Mouse (Mus musculus) MEL (cell line): Measurements from ENCODE around the gene Slc2a1.

Source experiments
- CTCF ChIP-seq, 3 experiments: IDR thresholded peaks in 2 of 3; conservative IDR thresholded peaks in 1 of 3; 2 replicates each; pipeline ENCODE4 v1.5.1; 2011 to 2012; ENCODE audit warnings: low read length in 3 of 3, low read depth in 2 of 3, mild to moderate bottlenecking in 2 of 3, improper control_type of control experiment in 1 of 3, inconsistent platforms in 1 of 3, mixed read lengths in 1 of 3, moderate library complexity in 1 of 3; ENCODE audit not compliant: control insufficient read depth in 1 of 3, insufficient read depth in 1 of 3, poor library complexity in 1 of 3, severe bottlenecking in 1 of 3
- EP300 ChIP-seq, 2 experiments: IDR thresholded peaks; 2 replicates each; pipeline ENCODE4 v1.6.1; 2011; ENCODE audit warnings: improper control_type of control experiment in 2 of 2, low read length in 2 of 2, low read depth in 1 of 2, mild to moderate bottlenecking in 1 of 2
- GABPA ChIP-seq: IDR thresholded peaks from 2 replicates; pipeline ENCODE4 v1.6.1; 2012; ENCODE audit warnings: low read depth, mild to moderate bottlenecking, inconsistent platforms, low read length, improper control_type of control experiment, moderate library complexity
- HCFC1 ChIP-seq: IDR thresholded peaks from 2 replicates; pipeline ENCODE4 v1.6.1; 2012; ENCODE audit warnings: low read depth, mild to moderate bottlenecking, inconsistent platforms, low read length, improper control_type of control experiment, moderate library complexity
- MAZ ChIP-seq: IDR thresholded peaks from 2 replicates; pipeline ENCODE4 v1.6.1; 2012; ENCODE audit warnings: low read depth, mild to moderate bottlenecking, inconsistent platforms, low read length, improper control_type of control experiment
- POLR2A ChIP-seq, 2 experiments: IDR thresholded peaks; 2 replicates each; pipeline ENCODE4 v1.6.1; 2011 to 2012; ENCODE audit warnings: low read length in 2 of 2, mild to moderate bottlenecking in 2 of 2, control low read depth in 1 of 2, improper control_type of control experiment in 1 of 2, low read depth in 1 of 2, moderate library complexity in 1 of 2; ENCODE audit not compliant: control insufficient read depth in 1 of 2, insufficient read depth in 1 of 2, poor library complexity in 1 of 2
- RAD21 ChIP-seq: IDR thresholded peaks from 2 replicates; pipeline ENCODE4 v1.6.1; 2011; ENCODE audit warnings: mild to moderate bottlenecking, low read depth, low read length, improper control_type of control experiment

- no peak for TF ChIP-seq HCFC1
- no peak for TF ChIP-seq GABPA
- no peak for TF ChIP-seq CTCF (IDR thresholded peaks at IDR 0.05 in 2 of 3, conservative IDR thresholded peaks at IDR 0.05 in 1 of 3; ENCODE audit: control insufficient read depth in 1 of 3, insufficient read depth in 1 of 3, low read depth in 2 of 3, low read length in 3 of 3, poor library complexity in 1 of 3, severe bottlenecking in 1 of 3)
- TF ChIP-seq POLR2A (IDR thresholded peaks at IDR 0.05; ENCODE audit: control insufficient read depth in 1 of 2, insufficient read depth in 1 of 2, low read depth in 1 of 2, low read length in 2 of 2, poor library complexity in 1 of 2), result no peak
- no peak for TF ChIP-seq MAZ
- TF ChIP-seq RAD21, result no peak
- no peak for TF ChIP-seq EP300 (IDR thresholded peaks at IDR 0.05; ENCODE audit: low read depth in 1 of 2, low read length in 2 of 2)
Measured at GRCm38 (mm10) chr4:119072363-119072940, 36.1 kb upstream of the Slc2a1 start.
